17 mouse cellular contexts compared by ENCODE assay signal in genomic region chr2:38973701-38974100, GRCm38 (mm10). TPM values are rescaled to one million over a fixed set of nuclear protein-coding genes. Genes with fewer than 3 reads are reported as not detected.
DNase-seq lines count a peak whose midpoint lies in the region; ATAC-seq and TF ChIP-seq lines count a peak whose summit lies in the region.
"Had no signal": no experiment of that assay in that cellular context is flagged by ENCODE, and none has a peak within 500 bp of the region (broad histone marks: within the 10 kb centered on the region; RNA-seq: fewer than 3 reads in every experiment).

No protein-coding gene starts in this region.

- H3K27me3 ChIP-seq in lung, postnatal 0 days (replicated peaks; ENCODE audit: insufficient read depth, low read length) = no peaks in the 10 kb centered on the region
- H3K27me3 ChIP-seq: neural tube, embryonic 15.5 days had no signal

- TF ChIP-seq EP300 in lung, postnatal 0 days (IDR thresholded peaks at IDR 0.05) = no peak

- no peaks in the 10 kb centered on the region for H3K9me3 ChIP-seq in lung, postnatal 0 days (ENCODE audit: low read length)
- H3K9me3 ChIP-seq: forebrain, embryonic 10.5 days; heart, embryonic 10.5 days; neural tube, embryonic 15.5 days had no signal

- WGBS in lung, postnatal 0 days = 55% methylated on average over 7 of the region's 7 CpGs

- TF ChIP-seq CTCF in lung, postnatal 0 days (IDR thresholded peaks at IDR 0.05) = no peak

- ATAC-seq in lung, postnatal 0 days = no peak
- no peak for ATAC-seq in cerebellum, adult (ENCODE audit: insufficient number of reproducible peaks, low FRiP score, low TSS enrichment)

- H3K4me1 ChIP-seq in lung, postnatal 0 days (ENCODE audit: insufficient read depth, low read depth, low read length) = no peaks in the 10 kb centered on the region
- peaks cover 19% of the 10 kb centered on the region for H3K4me1 ChIP-seq in brown adipose tissue, adult 24 weeks (ENCODE audit: control insufficient read depth, insufficient read depth, insufficient read length, low read length)
- H3K4me1 ChIP-seq: neural tube, embryonic 15.5 days had no signal

- H3K4me2 ChIP-seq in lung, postnatal 0 days (replicated peaks; ENCODE audit: low read depth, low read length) = no peak overlapping the region
- H3K4me2 ChIP-seq: neural tube, embryonic 15.5 days had no signal

- no peak overlapping the region for H3K4me3 ChIP-seq in lung, postnatal 0 days (ENCODE audit: low read depth, low read length)
- H3K4me3 ChIP-seq in brown adipose tissue, adult 24 weeks (ENCODE audit: insufficient read depth, low read depth, low read length) = no peak overlapping the region
- H3K4me3 ChIP-seq: forebrain, embryonic 10.5 days; heart, embryonic 10.5 days; neural tube, embryonic 15.5 days had no signal

- no peak overlapping the region for H3K27ac ChIP-seq in lung, postnatal 0 days (ENCODE audit: low read length)
- H3K27ac ChIP-seq in brown adipose tissue, adult 24 weeks (replicated peaks; ENCODE audit: low read depth, low read length) = 0 out of 2 replicates have a peak overlapping the region, but pooled peaks have one; percentile 7
- H3K27ac ChIP-seq: forebrain, embryonic 10.5 days; heart, embryonic 10.5 days; neural tube, embryonic 15.5 days had no signal

- H3K9ac ChIP-seq in lung, postnatal 0 days (replicated peaks; ENCODE audit: low read depth) = no peak overlapping the region
- H3K9ac ChIP-seq: neural tube, embryonic 15.5 days had no signal

- peak; percentile 40 for DNase-seq in heart, postnatal 4 days
- no peak for DNase-seq in heart, adult 18-20 months
- DNase-seq in lung, postnatal 4 days = peak; percentile 50 to 54
- DNase-seq in lung, postnatal 0 days (ENCODE audit: low spot score) = no peak
- peak; percentile 68 for DNase-seq in adrenal gland, postnatal 10 days
- DNase-seq: B cell, adult 2 months; cerebellum, adult 18-20 months; kidney, adult 11 months; layer of hippocampus, postnatal 36 days; midbrain, embryonic 14.5 days; spleen, adult 18-20 months had no signal

- no peaks in the 10 kb centered on the region for H3K36me3 ChIP-seq in lung, postnatal 0 days (ENCODE audit: insufficient read depth, low read length)
- H3K36me3 ChIP-seq: forebrain, embryonic 10.5 days; heart, embryonic 10.5 days; neural tube, embryonic 15.5 days had no signal

RNA-seq across cellular contexts. Expression of gene Wdr38, which starts 23.6 kb away (rescaled TPM):
- under 1 TPM; 0.11 to 0.17 TPM for total RNA-seq in heart, postnatal 4 days (2021)
- under 1 TPM in 1 of 2 experiments, not detected in 1; 0.18 TPM for total RNA-seq in heart, adult 18-20 months (2021)
- 2.6 and 3.1 TPM in 2 replicates for polyA plus RNA-seq in lung, postnatal 0 days (2015; fragmentation: Nextera tagmentation; extraction: Ambion mirVana)
- under 1 TPM; 0.21 to 0.27 TPM for total RNA-seq in adrenal gland, postnatal 10 days (2021)
- not detected in 2 replicates for polyA plus RNA-seq in brown adipose tissue, adult 24 weeks (2012; ENCODE audit: insufficient read depth, insufficient read length, missing spikeins)

RNA-seq across cellular contexts. Expression of gene Arpc5l, which starts 31.4 kb away (rescaled TPM):
- total RNA-seq in heart, postnatal 4 days (2021) = 10 to 100 TPM; 51.9 to 55.6 TPM
- total RNA-seq in heart, adult 18-20 months (2021) = 100 to 1,000 TPM in 1 of 2 experiments, 10 to 100 TPM in 1; 96.6 to 115 TPM
- polyA plus RNA-seq in lung, postnatal 0 days (2015; fragmentation: Nextera tagmentation; extraction: Ambion mirVana) = 91.3 and 93.7 TPM in 2 replicates
- 10 to 100 TPM; 59.7 to 61.2 TPM for total RNA-seq in adrenal gland, postnatal 10 days (2021)
- 101 and 120 TPM in 2 replicates for polyA plus RNA-seq in brown adipose tissue, adult 24 weeks (2012; ENCODE audit: insufficient read depth, insufficient read length, missing spikeins)

RNA-seq across cellular contexts. Expression of gene Rpl35, which starts 31.7 kb away (rescaled TPM):
- 100 to 1,000 TPM; 455 to 469 TPM for total RNA-seq in heart, postnatal 4 days (2021)
- total RNA-seq in heart, adult 18-20 months (2021) = 100 to 1,000 TPM; 336 to 368 TPM
- 675 and 704 TPM in 2 replicates for polyA plus RNA-seq in lung, postnatal 0 days (2015; fragmentation: Nextera tagmentation; extraction: Ambion mirVana)
- total RNA-seq in adrenal gland, postnatal 10 days (2021) = 100 to 1,000 TPM; 511 to 525 TPM
- polyA plus RNA-seq in brown adipose tissue, adult 24 weeks (2012; ENCODE audit: insufficient read depth, insufficient read length, missing spikeins) = 120 and 144 TPM in 2 replicates

RNA-seq across cellular contexts. Expression of gene Olfml2a, which starts 41.9 kb away (rescaled TPM):
- 10 to 100 TPM; 18.3 to 18.5 TPM for total RNA-seq in heart, postnatal 4 days (2021)
- total RNA-seq in heart, adult 18-20 months (2021) = 1 to 10 TPM; 2.9 to 4.8 TPM
- polyA plus RNA-seq in lung, postnatal 0 days (2015; fragmentation: Nextera tagmentation; extraction: Ambion mirVana) = 5.9 and 6.4 TPM in 2 replicates
- total RNA-seq in adrenal gland, postnatal 10 days (2021) = 10 to 100 TPM; 18.8 to 21.1 TPM
- polyA plus RNA-seq in brown adipose tissue, adult 24 weeks (2012; ENCODE audit: insufficient read depth, insufficient read length, missing spikeins) = 1.1 and 4.9 TPM in 2 replicates
- total RNA-seq: megakaryocyte-erythroid progenitor cell, adult 5-6 weeks had no signal

RNA-seq across cellular contexts. Expression of gene Nr6a1, which starts 46.2 kb away (rescaled TPM):
- total RNA-seq in heart, postnatal 4 days (2021) = 1 to 10 TPM; 2.1 to 2.6 TPM
- 1 to 10 TPM in 1 of 2 experiments, under 1 TPM in 1; 0.82 to 1.2 TPM for total RNA-seq in heart, adult 18-20 months (2021)
- polyA plus RNA-seq in lung, postnatal 0 days (2015; fragmentation: Nextera tagmentation; extraction: Ambion mirVana) = 0.53 and 0.74 TPM in 2 replicates
- 1 to 10 TPM; 4.6 to 7.4 TPM for total RNA-seq in adrenal gland, postnatal 10 days (2021)
- polyA plus RNA-seq in brown adipose tissue, adult 24 weeks (2012; ENCODE audit: insufficient read depth, insufficient read length, missing spikeins) = 0.88 and 1.7 TPM in 2 replicates

Comparison
In these comparisons a context has a peak if more than half of its experiments do, and no peak if none do; other contexts are left out.
1. DNase-seq: peak in heart, postnatal 4 days (single experiment), lung, postnatal 4 days (2 of 2) and adrenal gland, postnatal 10 days (single experiment); none in heart, adult 18-20 months (0 of 2) and lung, postnatal 0 days (single experiment).